Comparison of ENCODE assay signal across 24 mouse cellular contexts in genomic region chr17:68710701-68711100, GRCm38 (mm10).
DNase-seq lines count a peak whose midpoint lies in the region; ATAC-seq lines count a peak whose summit lies in the region.
"Had no signal": no experiment of that assay in that cellular context is flagged by ENCODE, and none has a peak within 500 bp of the region (broad histone marks: within the 10 kb centered on the region; RNA-seq: fewer than 3 reads in every experiment).

No protein-coding gene starts in this region.

- no peaks in the 10 kb centered on the region for H3K36me3 ChIP-seq in heart, embryonic 11.5 days (ENCODE audit: control insufficient read depth, insufficient read depth, low read length)
- H3K36me3 ChIP-seq: forebrain, embryonic 10.5 days; limb, embryonic 15.5 days; liver, embryonic 15.5 days; midbrain, embryonic 10.5 days; neural tube, embryonic 13.5 days had no signal

- H3K4me3 ChIP-seq in heart, embryonic 11.5 days (ENCODE audit: low read depth, low read length): no peak overlapping the region
- H3K4me3 ChIP-seq: forebrain, embryonic 10.5 days; layer of hippocampus, adult 2 months; limb, embryonic 15.5 days; liver, embryonic 15.5 days; midbrain, embryonic 10.5 days; neural tube, embryonic 13.5 days had no signal

- no peaks in the 10 kb centered on the region for H3K4me1 ChIP-seq in heart, embryonic 11.5 days (ENCODE audit: control insufficient read depth, insufficient read depth, low read length)
- H3K4me1 ChIP-seq: forebrain, embryonic 10.5 days; limb, embryonic 15.5 days; liver, embryonic 15.5 days; midbrain, embryonic 10.5 days; neural tube, embryonic 13.5 days had no signal

- no peak overlapping the region for H3K9ac ChIP-seq in heart, embryonic 11.5 days (ENCODE audit: low read depth, low read length)
- H3K9ac ChIP-seq: limb, embryonic 15.5 days; liver, embryonic 15.5 days; neural tube, embryonic 13.5 days had no signal

- H3K9me3 ChIP-seq in heart, embryonic 11.5 days (replicated peaks; ENCODE audit: control insufficient read depth, low read length): no peaks in the 10 kb centered on the region
- H3K9me3 ChIP-seq: forebrain, embryonic 10.5 days; limb, embryonic 15.5 days; liver, embryonic 15.5 days; midbrain, embryonic 10.5 days; neural tube, embryonic 13.5 days had no signal

- 74% methylated on average over 5 of the region's 5 CpGs for WGBS in heart, embryonic 11.5 days (ENCODE audit: insufficient replicate concordance)

- intact Hi-C loops in left cerebral cortex, postnatal 14 days (cut with DNase I): no loop called here

- H3K4me2 ChIP-seq in heart, embryonic 11.5 days: no peak overlapping the region
- H3K4me2 ChIP-seq: limb, embryonic 15.5 days; liver, embryonic 15.5 days; neural tube, embryonic 13.5 days had no signal

- no peak for ATAC-seq in heart, embryonic 11.5 days (replicated peaks; ENCODE audit: insufficient number of reproducible peaks, low FRiP score, low TSS enrichment)
- ATAC-seq: CD4-positive, CD25-positive, alpha-beta regulatory T cell, adult 4 months; hindbrain, embryonic 16.5 days had no signal

- no peak overlapping the region for H3K27ac ChIP-seq in heart, embryonic 11.5 days (ENCODE audit: low read depth, low read length)
- H3K27ac ChIP-seq: forebrain, embryonic 10.5 days; layer of hippocampus, adult 2 months; limb, embryonic 15.5 days; liver, embryonic 15.5 days; macrophage; midbrain, embryonic 10.5 days; neural tube, embryonic 13.5 days had no signal

- no peaks in the 10 kb centered on the region for H3K27me3 ChIP-seq in heart, embryonic 11.5 days (ENCODE audit: control insufficient read depth, insufficient read depth, low read length)
- H3K27me3 ChIP-seq: limb, embryonic 15.5 days; liver, embryonic 15.5 days; neural tube, embryonic 13.5 days had no signal

- peak; percentile 73 for DNase-seq in cerebellum, postnatal 14 days
- no peak for DNase-seq in cerebellum, adult 11-12 months
- peak; percentile 2 to 4 for DNase-seq in layer of hippocampus, postnatal 36 days
- DNase-seq in layer of hippocampus, adult 11-12 months (ENCODE audit: low spot score): no peak
- DNase-seq in left cerebral cortex, postnatal 14 days (ENCODE audit: low spot score in 2 of 2): peak; percentile 16 to 40
- DNase-seq in telencephalon, adult 2 months (ENCODE audit: low read depth, low spot score): peak; percentile 10
- no peak for DNase-seq in ovary, postnatal 10 days (ENCODE audit: low spot score)
- DNase-seq: adrenal gland, postnatal 25 days; cerebellum, adult 8-10 months; gastrocnemius, postnatal 10 days; heart, adult 18-20 months; heart, postnatal 4 days; kidney, adult 11 months; thymus, postnatal 4 days had no signal

Comparison
In these comparisons a context has a peak if more than half of its experiments do, and no peak if none do; other contexts are left out.
1. DNase-seq: peak in cerebellum, postnatal 14 days (2 of 2), layer of hippocampus, postnatal 36 days (2 of 2), left cerebral cortex, postnatal 14 days (2 of 2) and telencephalon, adult 2 months (single experiment); none in cerebellum, adult 11-12 months (single experiment), layer of hippocampus, adult 11-12 months (single experiment) and ovary, postnatal 10 days (single experiment).